Mouse (Mus musculus) hindbrain, postnatal 0 days (tissue): Measurements from ENCODE around the gene Gm5129. TPM values are rescaled to one million over a fixed set of nuclear protein-coding genes. Genes with fewer than 3 reads are reported as not detected.

Experiments
- ATAC-seq: fragments of 200-750 bp; cut with Nextera tagmentation; 2 replicates; pipeline ENCODE4 v1.8.0; 2017; ENCODE audit warnings: mild to moderate bottlenecking, moderate TSS enrichment, moderate library complexity
- DNase-seq: peaks from one replicate; pipeline ENCODE4 v3.0.0-alpha.2; 2015; ENCODE audit warnings: low spot score
- H3K27ac ChIP-seq: fragments of 300-500 bp; sonication (generic); 2 replicates; pipeline ENCODE4 v1.5.1; 2014; ENCODE audit warnings: mild to moderate bottlenecking
- H3K27me3 ChIP-seq: fragments of 300-500 bp; sonication (generic); 2 replicates; pipeline ENCODE4 v1.6.1; 2014; ENCODE audit warnings: low read length, mixed read lengths; ENCODE audit not compliant: insufficient read depth
- H3K36me3 ChIP-seq: fragments of 300-500 bp; sonication (generic); 2 replicates; pipeline ENCODE4 v1.6.1; 2014; ENCODE audit warnings: low read length, mixed read lengths; ENCODE audit not compliant: insufficient read depth
- H3K4me1 ChIP-seq: fragments of 300-500 bp; sonication (generic); 2 replicates; pipeline ENCODE4 v1.6.1; 2014; ENCODE audit warnings: antibody characterized with exemption, low read length, mixed read lengths; ENCODE audit not compliant: insufficient read depth
- H3K4me2 ChIP-seq: fragments of 300-500 bp; sonication (generic); 2 replicates; pipeline ENCODE4 v1.6.1; 2014; ENCODE audit warnings: low read depth, mild to moderate bottlenecking, low read length, moderate library complexity, mixed read lengths
- H3K4me3 ChIP-seq: fragments of 300-500 bp; sonication (generic); 2 replicates; pipeline ENCODE4 v1.5.1; 2014; ENCODE audit warnings: low read length
- H3K9ac ChIP-seq: fragments of 300-500 bp; sonication (generic); replicated peaks from 2 replicates; pipeline ENCODE4 v1.6.1; 2014; ENCODE audit warnings: mild to moderate bottlenecking, low read length, moderate library complexity, mixed read lengths
- H3K9me3 ChIP-seq: fragments of 300-500 bp; sonication (generic); 2 replicates; pipeline ENCODE4 v1.6.1; 2016; ENCODE audit warnings: low read length, mixed read lengths
- CTCF ChIP-seq: IDR thresholded peaks from 2 replicates; pipeline ENCODE4 v1.5.1; 2016; ENCODE audit warnings: antibody characterized with exemption, control low read depth, low read depth
- WGBS: fragments of 180-500 bp; shearing (Covaris S2); extraction: QIAGEN DNeasy Blood & Tissue Kit; methylation state at CpG from one replicate; pipeline ENCODE4 v1.1.7; 2014; 5-methylcytosine and 5-hydroxymethylcytosine counted together
- polyA plus RNA-seq: library from polyadenylated mRNA; unstranded; fragments of >200 nt; fragmentation: Nextera tagmentation; extraction: Ambion mirVana; gene quantifications from 2 replicates; pipeline ENCODE4 v1.2.1, GENCODE M21; 2015
- total RNA-seq: library from RNA; depleted of rRNA; stranded (reverse); fragments of >200 nt; gene quantifications from 2 replicates; pipeline ENCODE4 v1.2.3, GENCODE M21; 2014; rRNA removed

Gm5129 gene
- total and polyA plus RNA-seq, 2 experiments from 2014 or later, result not detected

DNA sequence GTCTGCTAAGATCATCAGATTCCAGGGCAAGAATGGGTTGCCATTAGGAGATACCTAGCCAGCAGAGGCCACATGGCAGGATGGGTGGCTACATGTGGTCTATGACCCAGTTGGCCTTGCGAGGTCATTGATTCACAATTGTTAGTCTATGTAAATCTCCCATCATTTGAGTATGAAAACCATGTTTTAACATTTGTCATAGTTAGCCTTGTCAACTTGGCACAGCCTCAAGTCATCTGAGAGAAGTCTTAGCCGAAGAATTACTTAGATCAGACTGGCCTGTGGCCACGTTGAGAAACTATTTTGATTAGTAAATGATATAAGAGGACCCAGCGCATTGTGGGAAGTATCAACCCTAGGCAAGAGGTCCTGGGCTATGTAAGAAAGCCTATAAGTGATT, 28.5 kb downstream of the Gm5129 start:
- ATAC-seq (no peak), DNase-seq (no peak)
- 89% methylated on average over 4 of the region's 4 CpGs for WGBS
- Histone ChIP-seq H3K27ac (no peak overlapping the region), H3K9me3 (no peaks in the 10 kb centered on the region), H3K4me1 (no peaks in the 10 kb centered on the region), H3K4me3 (no peak overlapping the region), H3K36me3 (no peaks in the 10 kb centered on the region), H3K4me2 (no peak overlapping the region), H3K27me3 (no peaks in the 10 kb centered on the region), H3K9ac (no peak overlapping the region)
- TF ChIP-seq CTCF, result no peak

DNA sequence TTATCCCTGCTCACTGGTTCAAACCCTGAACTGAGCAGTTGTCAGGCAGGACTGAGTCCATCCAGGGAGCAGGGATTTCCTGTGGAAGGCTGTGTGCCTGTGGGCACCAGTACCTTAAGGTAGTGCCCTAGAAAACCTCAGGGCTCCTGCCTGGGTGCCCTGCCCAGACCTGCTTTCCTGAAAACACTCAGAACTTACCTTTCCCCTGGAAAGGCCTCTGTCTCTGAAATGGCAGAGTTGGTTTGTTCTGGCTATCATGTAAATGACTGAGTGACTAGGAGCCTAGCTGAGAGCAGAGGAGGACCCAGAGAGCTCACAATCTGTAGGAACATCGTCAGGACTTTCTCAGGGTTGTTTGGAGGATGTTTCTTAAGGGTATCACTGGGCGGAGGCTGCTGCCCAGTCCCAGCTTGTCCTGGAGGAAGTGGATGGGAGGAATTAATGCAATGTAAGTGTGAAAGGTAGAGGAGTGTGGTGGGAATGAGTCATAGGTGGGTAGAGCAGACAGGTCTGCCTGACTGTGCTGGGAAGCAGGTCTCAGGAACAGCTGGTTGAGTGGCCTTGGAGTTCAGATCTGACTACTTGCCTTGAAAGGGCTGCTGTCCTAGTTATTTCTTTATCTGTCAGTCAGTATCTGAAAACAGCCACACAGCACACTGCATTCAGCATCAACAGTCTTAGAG, 36.1 kb downstream of the Gm5129 start:
- no peak for TF ChIP-seq CTCF
- H3K4me2 ChIP-seq, result no peak overlapping the region
- H3K4me3 ChIP-seq, result no peak overlapping the region
- DNase-seq (no peak), ATAC-seq (no peak)
- no peaks in the 10 kb centered on the region for H3K27me3 ChIP-seq
- 68% methylated on average over 2 of the region's 2 CpGs for WGBS
- H3K36me3 ChIP-seq, result no peaks in the 10 kb centered on the region
- H3K4me1 ChIP-seq, result no peaks in the 10 kb centered on the region
- no peak overlapping the region for H3K27ac ChIP-seq
- H3K9ac ChIP-seq, result no peak overlapping the region
- H3K9me3 ChIP-seq, result no peaks in the 10 kb centered on the region

DNA sequence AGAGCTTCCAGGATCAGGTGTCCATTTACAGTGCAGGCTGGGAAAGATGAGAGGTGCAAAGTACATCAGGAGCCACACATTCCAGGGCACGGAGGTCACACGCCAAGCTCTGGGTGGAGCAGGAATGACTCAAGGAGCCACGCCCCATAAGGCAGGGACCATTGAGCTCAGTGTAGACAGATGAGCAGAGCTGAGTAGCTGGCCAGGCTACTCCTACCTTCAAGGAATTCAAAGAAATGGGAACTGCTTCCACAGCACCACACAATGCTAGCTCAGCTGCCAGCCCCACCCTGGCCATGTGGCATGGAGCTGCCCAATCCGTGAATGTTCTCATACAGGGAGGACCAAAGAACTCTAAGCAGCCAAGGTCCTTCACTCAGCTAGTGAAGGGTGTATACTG, 37.2 kb downstream of the Gm5129 start:
- H3K4me2 ChIP-seq, result no peak overlapping the region
- H3K4me1 ChIP-seq, result no peaks in the 10 kb centered on the region
- H3K27me3 ChIP-seq, result no peaks in the 10 kb centered on the region
- H3K36me3 ChIP-seq, result no peaks in the 10 kb centered on the region
- no peak for ATAC-seq
- no peak for TF ChIP-seq CTCF
- no peaks in the 10 kb centered on the region for H3K9me3 ChIP-seq
- no peak overlapping the region for H3K4me3 ChIP-seq
- H3K9ac ChIP-seq, result no peak overlapping the region
- H3K27ac ChIP-seq, result no peak overlapping the region
- DNase-seq, result no peak
- 86% methylated on average over 4 of the region's 4 CpGs for whole genome bisulfite sequencing

DNA sequence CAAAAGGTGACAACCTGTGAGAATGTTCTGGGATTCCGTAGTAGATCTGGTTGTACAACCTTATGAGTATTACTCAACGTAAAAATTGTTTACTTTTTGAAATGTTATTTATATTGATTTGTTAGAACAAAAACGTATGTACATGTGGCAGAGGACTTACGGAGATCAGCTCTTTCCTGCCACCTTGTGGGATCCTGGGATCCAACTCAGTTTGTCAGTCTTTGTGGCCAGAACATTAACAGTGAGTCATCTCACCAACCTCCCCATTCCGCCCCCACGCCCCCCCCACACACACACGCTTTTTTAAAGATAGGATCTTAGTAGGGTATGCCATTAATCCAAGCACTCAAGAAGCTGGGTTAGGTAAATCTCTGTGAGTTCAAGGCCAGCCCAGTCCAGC, 47.4 kb downstream of the Gm5129 start:
- Histone ChIP-seq H3K4me1 (no peaks in the 10 kb centered on the region), H3K9me3 (no peaks in the 10 kb centered on the region), H3K4me2 (no peak overlapping the region), H3K27ac (no peak overlapping the region), H3K4me3 (no peak overlapping the region), H3K36me3 (no peaks in the 10 kb centered on the region), H3K9ac (no peak overlapping the region), H3K27me3 (no peaks in the 10 kb centered on the region)
- 67% methylated on average over 7 of the region's 7 CpGs for WGBS
- no peak for TF ChIP-seq CTCF
- DNase-seq (no peak), ATAC-seq (no peak)

DNA sequence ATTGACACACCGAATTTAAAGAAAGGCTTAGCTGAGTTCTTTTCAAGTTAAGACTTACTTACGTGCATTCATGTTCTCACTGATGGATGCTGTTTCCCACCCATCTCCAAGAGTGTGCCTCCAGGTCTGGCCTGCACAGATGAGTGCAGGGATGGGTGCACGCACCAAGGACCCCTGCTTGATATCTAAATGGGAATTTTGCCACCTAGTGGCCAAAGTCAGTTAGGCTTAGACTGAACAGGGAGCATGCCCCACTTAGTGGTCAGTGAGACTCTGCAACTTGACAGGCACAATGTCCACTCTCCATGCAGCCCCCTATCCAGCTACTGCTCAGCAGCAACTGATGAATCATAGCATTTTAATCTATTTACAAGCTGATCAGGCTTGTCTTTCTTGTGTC, 48.1 kb downstream of the Gm5129 start:
- H3K9me3 ChIP-seq, result no peaks in the 10 kb centered on the region
- no peaks in the 10 kb centered on the region for H3K36me3 ChIP-seq
- peak; percentile 74 for DNase-seq
- 61% methylated on average over 3 of the region's 3 CpGs for WGBS
- no peaks in the 10 kb centered on the region for H3K4me1 ChIP-seq
- no peaks in the 10 kb centered on the region for H3K27me3 ChIP-seq
- no peak overlapping the region for H3K4me2 ChIP-seq
- H3K9ac ChIP-seq, result no peak overlapping the region
- H3K4me3 ChIP-seq, result no peak overlapping the region
- TF ChIP-seq CTCF, result peak; percentile 84
- ATAC-seq, result peak; percentile 67; the same call in 1 of the 2 replicates
- H3K27ac ChIP-seq, result no peak overlapping the region

Other genes starting within 250 kb of the Gm5129 start
- 59.6 and 69.4 TPM in 2 replicates for gene Ube3c, start 166.7 kb downstream of the Gm5129 start, total RNA-seq
- gene Ube3c, start 166.7 kb downstream of the Gm5129 start, polyA plus RNA-seq, result 35.6 TPM in 2 replicates
- 96.3 and 140 TPM in 2 replicates for gene Dnajb6, start 248 bp downstream of the Gm5129 start, total RNA-seq
- 292 and 307 TPM in 2 replicates for gene Dnajb6, start 248 bp downstream of the Gm5129 start, polyA plus RNA-seq